Mouse (Mus musculus): ENCODE measurements around the gene Map2k6. TPM values are rescaled to one million over a fixed set of nuclear protein-coding genes. Genes with fewer than 3 reads are reported as not detected.

Map2k6 gene
- polyA plus RNA-seq, 1 experiment from 2014 or later: 22.1 TPM

DNA sequence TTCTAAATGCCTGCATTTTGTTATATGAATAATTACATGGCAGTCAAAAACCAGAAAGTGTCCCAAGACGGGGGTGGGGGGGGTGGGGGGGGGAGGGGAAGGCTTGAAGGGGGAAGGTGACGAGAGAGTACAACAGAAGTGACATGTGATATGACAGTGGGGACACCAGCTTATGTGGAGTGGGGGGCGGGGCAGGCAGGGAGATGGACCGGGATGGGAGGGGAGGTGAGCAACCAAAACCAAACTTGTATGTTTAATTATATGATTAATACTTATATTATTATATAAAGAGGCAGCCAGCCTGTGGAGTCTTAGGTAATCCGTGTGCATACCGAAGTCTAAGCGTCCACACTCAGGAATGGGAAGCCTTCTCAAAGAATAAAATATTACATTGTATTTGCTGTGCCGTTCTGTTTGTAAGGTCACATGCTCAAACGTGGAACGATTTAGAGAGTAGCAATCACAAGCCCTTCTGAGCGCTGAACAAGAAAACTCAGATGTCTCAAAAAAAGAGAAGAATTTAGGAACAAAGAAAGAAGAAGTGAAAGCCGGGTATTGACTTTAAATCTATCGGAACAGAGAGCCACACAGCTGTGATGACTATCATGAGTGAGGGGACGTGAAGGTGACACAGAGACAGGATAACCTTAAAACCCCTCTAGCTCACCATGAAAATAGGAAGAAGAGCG is 26.5 kb upstream of the Map2k6 start:
- Histone ChIP-seq H3K4me3 (ENCODE audit: low read depth, low read length) (no peak overlapping the region), H3K9me3 (replicated peaks; ENCODE audit: control insufficient read depth, low read length, poor library complexity, severe bottlenecking) (no peaks in the 10 kb centered on the region), H3K4me2 (ENCODE audit: low read length) (no peak overlapping the region), H3K27me3 (ENCODE audit: control insufficient read depth, insufficient read depth, low read depth, low read length) (no peaks in the 10 kb centered on the region), H3K27ac (ENCODE audit: low read length) (no peak overlapping the region), H3K36me3 (ENCODE audit: control insufficient read depth, insufficient read depth, low read length) (no peaks in the 10 kb centered on the region), H3K9ac (ENCODE audit: low read depth, low read length) (no peak overlapping the region), H3K4me1 (ENCODE audit: control insufficient read depth, insufficient read depth, low read length) (no peaks in the 10 kb centered on the region)
- ATAC-seq: no peak
- 73% methylated on average over 15 of the region's 15 CpGs for WGBS

DNA sequence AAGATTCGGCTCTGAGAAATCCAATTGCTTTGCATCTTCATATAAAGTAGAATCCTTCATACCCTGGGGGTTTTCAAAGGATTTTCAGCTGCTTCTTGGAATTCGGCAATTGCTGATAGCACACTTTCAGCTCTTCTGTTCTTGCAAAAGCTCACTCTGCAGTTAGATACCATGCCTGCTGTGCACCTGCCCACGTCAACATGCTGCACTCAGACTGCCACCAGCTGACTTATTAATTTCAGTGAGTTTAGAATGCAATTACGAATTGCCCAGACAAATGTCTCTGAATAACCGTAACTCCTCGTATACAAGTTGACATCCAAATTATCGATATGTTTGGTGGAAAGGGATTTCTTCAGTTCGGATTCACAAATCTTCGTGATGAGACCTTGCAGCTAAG is 24.9 kb upstream of the Map2k6 start:
- Histone ChIP-seq H3K4me1 (ENCODE audit: control insufficient read depth, insufficient read depth, low read length) (no peaks in the 10 kb centered on the region), H3K9me3 (replicated peaks; ENCODE audit: control insufficient read depth, low read length, poor library complexity, severe bottlenecking) (no peaks in the 10 kb centered on the region), H3K9ac (ENCODE audit: low read depth, low read length) (no peak overlapping the region), H3K4me2 (ENCODE audit: low read length) (no peak overlapping the region), H3K4me3 (ENCODE audit: low read depth, low read length) (no peak overlapping the region), H3K27ac (ENCODE audit: low read length) (no peak overlapping the region), H3K36me3 (ENCODE audit: control insufficient read depth, insufficient read depth, low read length) (no peaks in the 10 kb centered on the region), H3K27me3 (ENCODE audit: control insufficient read depth, insufficient read depth, low read depth, low read length) (no peaks in the 10 kb centered on the region)
- ATAC-seq: no peak
- 76% methylated on average over 9 of the region's 9 CpGs for WGBS

DNA sequence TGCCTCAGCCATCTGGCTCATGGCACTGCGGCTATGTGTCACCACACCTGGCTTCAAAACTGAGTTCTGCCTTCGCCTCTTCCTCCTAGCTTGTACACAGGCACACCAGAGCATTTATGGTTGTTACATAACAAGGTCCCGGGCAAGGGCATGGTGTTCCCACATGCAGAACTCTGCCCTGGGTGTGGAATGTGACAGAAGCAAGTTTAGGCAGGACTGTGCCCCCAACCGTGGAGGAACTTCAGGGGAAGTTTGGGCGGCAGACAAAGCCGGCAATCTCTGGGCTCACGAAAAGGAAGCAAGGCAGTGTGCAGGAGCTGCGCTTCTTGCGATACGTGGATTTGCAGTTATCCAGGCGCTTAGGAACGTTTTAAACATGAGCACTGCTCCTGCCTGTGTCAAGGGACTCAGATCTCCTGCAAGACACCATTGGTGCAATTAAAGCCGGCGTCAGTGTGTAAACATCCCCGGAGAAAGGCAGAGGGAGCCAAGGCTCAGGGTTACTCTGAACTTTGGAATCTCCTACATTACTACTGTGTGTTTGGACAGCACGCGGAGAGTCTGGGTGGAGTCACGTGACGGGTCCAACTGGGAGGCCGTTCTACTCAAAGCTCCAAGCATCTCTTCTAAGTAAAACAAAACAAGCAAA is 19.1 kb upstream of the Map2k6 start:
- H3K9ac ChIP-seq (ENCODE audit: low read depth, low read length): peak overlapping the region; percentile 36
- 0 out of 2 replicates have a peak, but pooled peaks have one; percentile 32 for ATAC-seq
- no peaks in the 10 kb centered on the region for H3K27me3 ChIP-seq (ENCODE audit: control insufficient read depth, insufficient read depth, low read depth, low read length)
- H3K27ac ChIP-seq (ENCODE audit: low read length): no peak overlapping the region
- no peaks in the 10 kb centered on the region for H3K9me3 ChIP-seq (replicated peaks; ENCODE audit: control insufficient read depth, low read length, poor library complexity, severe bottlenecking)
- WGBS: 10% methylated on average over 20 of the region's 20 CpGs
- H3K4me1 ChIP-seq (ENCODE audit: control insufficient read depth, insufficient read depth, low read length): 0 out of 2 replicates have a peak, but pooled peaks cover 7% of the 10 kb centered on the region
- no peaks in the 10 kb centered on the region for H3K36me3 ChIP-seq (ENCODE audit: control insufficient read depth, insufficient read depth, low read length)
- peak overlapping the region; percentile 33 for H3K4me3 ChIP-seq (ENCODE audit: low read depth, low read length)
- H3K4me2 ChIP-seq (ENCODE audit: low read length): peak overlapping the region; percentile 70

- Histone ChIP-seq H3K36me3 (ENCODE audit: control insufficient read depth, insufficient read depth, low read length) (no peaks in the 10 kb centered on the region), H3K4me2 (ENCODE audit: low read length) (peak overlapping the region; percentile 70), H3K9ac (ENCODE audit: low read depth, low read length) (no peak overlapping the region; the same call in 1 of the 2 replicates), H3K27me3 (ENCODE audit: control insufficient read depth, insufficient read depth, low read depth, low read length) (no peaks in the 10 kb centered on the region), H3K4me1 (ENCODE audit: control insufficient read depth, insufficient read depth, low read length) (0 out of 2 replicates have a peak, but pooled peaks cover 7% of the 10 kb centered on the region), H3K4me3 (ENCODE audit: low read depth, low read length) (peak overlapping the region; percentile 33), H3K27ac (ENCODE audit: low read length) (no peak overlapping the region), H3K9me3 (replicated peaks; ENCODE audit: control insufficient read depth, low read length, poor library complexity, severe bottlenecking) (no peaks in the 10 kb centered on the region)
- ATAC-seq: no peak
- 27% methylated on average over 15 of the region's 15 CpGs for WGBS
These were observed 18.6 kb upstream of the Map2k6 start for GRCm38 (mm10) chr11:110380310-110380668.

- Histone ChIP-seq H3K9ac (ENCODE audit: low read depth, low read length) (no peak overlapping the region), H3K4me1 (ENCODE audit: control insufficient read depth, insufficient read depth, low read length) (no peaks in the 10 kb centered on the region), H3K27ac (ENCODE audit: low read length) (no peak overlapping the region), H3K4me2 (ENCODE audit: low read length) (no peak overlapping the region), H3K4me3 (ENCODE audit: low read depth, low read length) (no peak overlapping the region), H3K9me3 (replicated peaks; ENCODE audit: control insufficient read depth, low read length, poor library complexity, severe bottlenecking) (no peaks in the 10 kb centered on the region), H3K36me3 (ENCODE audit: control insufficient read depth, insufficient read depth, low read length) (no peaks in the 10 kb centered on the region), H3K27me3 (ENCODE audit: control insufficient read depth, insufficient read depth, low read depth, low read length) (no peaks in the 10 kb centered on the region)
- ATAC-seq: no peak
- 89% methylated on average over 2 of the region's 2 CpGs for WGBS
These were observed 13.4 kb upstream of the Map2k6 start for GRCm38 (mm10) chr11:110385487-110385886.

- no peaks in the 10 kb centered on the region for H3K9me3 ChIP-seq (replicated peaks; ENCODE audit: control insufficient read depth, low read length, poor library complexity, severe bottlenecking)
- H3K36me3 ChIP-seq (ENCODE audit: control insufficient read depth, insufficient read depth, low read length): no peaks in the 10 kb centered on the region
- no peak for ATAC-seq
- no peak overlapping the region for H3K4me3 ChIP-seq (ENCODE audit: low read depth, low read length)
- H3K27ac ChIP-seq (ENCODE audit: low read length): no peak overlapping the region
- WGBS: 41% methylated on average over 3 of the region's 3 CpGs
- no peak overlapping the region for H3K4me2 ChIP-seq (ENCODE audit: low read length)
- no peak overlapping the region for H3K9ac ChIP-seq (ENCODE audit: low read depth, low read length)
- no peaks in the 10 kb centered on the region for H3K27me3 ChIP-seq (ENCODE audit: control insufficient read depth, insufficient read depth, low read depth, low read length)
- peaks cover 10% of the 10 kb centered on the region for H3K4me1 ChIP-seq (ENCODE audit: control insufficient read depth, insufficient read depth, low read length)
These were observed 6.2 kb upstream of the Map2k6 start for GRCm38 (mm10) chr11:110392763-110393162.

- no peaks in the 10 kb centered on the region for H3K36me3 ChIP-seq (ENCODE audit: control insufficient read depth, insufficient read depth, low read length)
- no peak overlapping the region for H3K9ac ChIP-seq (ENCODE audit: low read depth, low read length)
- ATAC-seq: no peak
- H3K9me3 ChIP-seq (replicated peaks; ENCODE audit: control insufficient read depth, low read length, poor library complexity, severe bottlenecking): no peaks in the 10 kb centered on the region
- peaks cover 17% of the 10 kb centered on the region for H3K4me1 ChIP-seq (ENCODE audit: control insufficient read depth, insufficient read depth, low read length)
- H3K4me2 ChIP-seq (ENCODE audit: low read length): no peak overlapping the region
- no peak overlapping the region for H3K4me3 ChIP-seq (ENCODE audit: low read depth, low read length)
- no peak overlapping the region for H3K27ac ChIP-seq (ENCODE audit: low read length)
- H3K27me3 ChIP-seq (ENCODE audit: control insufficient read depth, insufficient read depth, low read depth, low read length): no peaks in the 10 kb centered on the region
- WGBS: 88% methylated on average over 5 of the region's 5 CpGs
These were observed 4.0 kb upstream of the Map2k6 start for GRCm38 (mm10) chr11:110394788-110395452.

DNA sequence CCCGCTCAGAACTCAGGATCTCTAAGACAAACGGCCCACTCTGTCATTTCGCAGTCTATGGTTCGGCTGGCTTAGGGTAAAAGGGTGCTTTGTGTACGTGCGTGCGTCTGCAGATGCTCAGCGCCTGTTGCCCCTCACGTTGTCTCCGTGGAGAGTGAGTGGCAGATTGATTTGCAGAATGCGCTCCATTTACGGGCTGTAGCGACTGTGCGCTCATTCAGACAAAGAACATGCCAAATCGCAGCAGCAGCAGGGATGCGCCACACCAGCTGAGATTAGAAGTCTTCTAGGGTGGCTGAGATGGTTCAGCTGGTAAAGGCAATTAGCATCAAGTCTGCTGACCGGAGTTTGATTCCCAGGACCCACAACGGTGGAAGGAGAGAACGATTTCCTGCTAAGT is 2.8 kb upstream of the Map2k6 start:
- Histone ChIP-seq H3K27ac (ENCODE audit: low read length) (no peak overlapping the region), H3K27me3 (ENCODE audit: control insufficient read depth, insufficient read depth, low read depth, low read length) (no peaks in the 10 kb centered on the region), H3K4me2 (ENCODE audit: low read length) (peak overlapping the region; percentile 60), H3K4me1 (ENCODE audit: control insufficient read depth, insufficient read depth, low read length) (peaks cover 23% of the 10 kb centered on the region), H3K9ac (ENCODE audit: low read depth, low read length) (peak overlapping the region; percentile 47), H3K9me3 (replicated peaks; ENCODE audit: control insufficient read depth, low read length, poor library complexity, severe bottlenecking) (no peaks in the 10 kb centered on the region), H3K4me3 (ENCODE audit: low read depth, low read length) (peak overlapping the region; percentile 18), H3K36me3 (ENCODE audit: control insufficient read depth, insufficient read depth, low read length) (no peaks in the 10 kb centered on the region)
- no peak for ATAC-seq
- WGBS: 18% methylated on average over 19 of the region's 19 CpGs

Measured in midbrain, embryonic 16.5 days (tissue).